Mouse (Mus musculus): Measurements from ENCODE around the gene Gm20696. TPM values are rescaled to one million over a fixed set of nuclear protein-coding genes. Genes with fewer than 3 reads are reported as not detected.

Gene Gm20696
- polyA plus RNA-seq, 2 experiments, result 2.0 to 5.9 TPM

GRCm38 (mm10) chr6:99211663-99212333 is 454.8 kb downstream of the Gm20696 start:
- Histone ChIP-seq H3K36me3 (ENCODE audit: control insufficient read depth, insufficient read depth, low read length) (no peaks in the 10 kb centered on the region), H3K9me3 (ENCODE audit: control insufficient read depth, low read length) (no peaks in the 10 kb centered on the region), H3K27me3 (ENCODE audit: control insufficient read depth, insufficient read depth, low read length) (no peaks in the 10 kb centered on the region), H3K9ac (ENCODE audit: low read depth, low read length, severe bottlenecking) (no peak overlapping the region), H3K4me3 (replicated peaks; ENCODE audit: low read length) (no peak overlapping the region), H3K4me2 (replicated peaks; ENCODE audit: low read depth, low read length, severe bottlenecking) (no peak overlapping the region), H3K4me1 (ENCODE audit: control insufficient read depth, insufficient read depth, low read length) (peaks cover 7% of the 10 kb centered on the region), H3K27ac (replicated peaks; ENCODE audit: low read depth, low read length) (no peak overlapping the region)
- DNase-seq (ENCODE audit: low spot score), result no peak
- no peak for TF ChIP-seq POLR2A (IDR thresholded peaks at IDR 0.05; ENCODE audit: borderline replicate concordance, extremely low read depth, insufficient read depth, insufficient read length)
- WGBS, result 88% methylated on average over 5 of the region's 5 CpGs
- no peak for ATAC-seq (ENCODE audit: low FRiP score, low read depth)

GRCm38 (mm10) chr6:99210161-99210560 is 456.4 kb downstream of the Gm20696 start:
- Histone ChIP-seq H3K27me3 (ENCODE audit: control insufficient read depth, insufficient read depth, low read length) (no peaks in the 10 kb centered on the region), H3K9me3 (ENCODE audit: control insufficient read depth, low read length) (no peaks in the 10 kb centered on the region), H3K27ac (replicated peaks; ENCODE audit: low read depth, low read length) (no peak overlapping the region), H3K4me2 (replicated peaks; ENCODE audit: low read depth, low read length, severe bottlenecking) (no peak overlapping the region), H3K36me3 (ENCODE audit: control insufficient read depth, insufficient read depth, low read length) (no peaks in the 10 kb centered on the region), H3K4me1 (ENCODE audit: control insufficient read depth, insufficient read depth, low read length) (peaks cover 23% of the 10 kb centered on the region), H3K9ac (ENCODE audit: low read depth, low read length, severe bottlenecking) (no peak overlapping the region), H3K4me3 (replicated peaks; ENCODE audit: low read length) (no peak overlapping the region)
- ATAC-seq (ENCODE audit: low FRiP score, low read depth), result no peak
- no peak for DNase-seq (ENCODE audit: low spot score)
- no peak for TF ChIP-seq POLR2A (IDR thresholded peaks at IDR 0.05; ENCODE audit: borderline replicate concordance, extremely low read depth, insufficient read depth, insufficient read length)
- WGBS, result 72% methylated on average over 7 of the region's 7 CpGs

Small RNA genes lying within 50 kb of the gene (microRNA-seq; reads per million reads assigned to microRNA genes)
- gene Gm22328, result not detected

Other genes with a start within 250 kb of the Gm20696 start
- gene Foxp1, start 144.1 kb downstream of the Gm20696 start, polyA plus RNA-seq (2012; rRNA removed), result 101 and 121 TPM in 2 replicates
- gene Foxp1, start 144.1 kb downstream of the Gm20696 start, polyA plus RNA-seq (2014; fragmentation: Nextera tagmentation; extraction: Ambion mirVana), result 166 and 190 TPM in 2 replicates
- gene Eif4e3, start within 50 bp of the Gm20696 start, polyA plus RNA-seq (2012; rRNA removed), result 17.4 and 19.8 TPM in 2 replicates
- gene Eif4e3, start within 50 bp of the Gm20696 start, polyA plus RNA-seq (2014; fragmentation: Nextera tagmentation; extraction: Ambion mirVana), result 14.6 and 17.7 TPM in 2 replicates
- 14.1 and 20.2 TPM in 2 replicates for gene Gpr27, start 25.9 kb upstream of the Gm20696 start, polyA plus RNA-seq (2012; rRNA removed)
- 11.0 and 13.3 TPM in 2 replicates for gene Gpr27, start 25.9 kb upstream of the Gm20696 start, polyA plus RNA-seq (2014; fragmentation: Nextera tagmentation; extraction: Ambion mirVana)
- gene Prok2, start 59.6 kb upstream of the Gm20696 start, polyA plus RNA-seq (2012; rRNA removed), result 0.43 and 0.82 TPM in 2 replicates
- gene Prok2, start 59.6 kb upstream of the Gm20696 start, polyA plus RNA-seq (2014; fragmentation: Nextera tagmentation; extraction: Ambion mirVana), result 1.8 and 2.0 TPM in 2 replicates